Mouse (Mus musculus) retina, postnatal 7 days (tissue): Measurements from ENCODE around the gene Unk.
A peak's percentile ranks its signal among the peaks of the same experiment; 100 is the strongest.

Experiments
- DNase-seq: peaks from one replicate; pipeline ENCODE4 v3.0.0-alpha.2; 2012; ENCODE audit warnings: low read depth, low spot score

Gene Unk

GRCm38 (mm10) chr11:116030088-116030897 is at the start of gene Unk:
Gene Unk, plus strand, starts transcription at chr11:116030322.
- DNase-seq, result peak; percentile 97

- no peak for DNase-seq
Observed at GRCm38 (mm10) chr11:115982472-115982871, 47.6 kb upstream of the Unk start.

- DNase-seq, result no peak
Observed at GRCm38 (mm10) chr11:115983291-115983690, 46.8 kb upstream of the Unk start.

GRCm38 (mm10) chr11:115989686-115990085 is 40.4 kb upstream of the Unk start:
- DNase-seq, result no peak

GRCm38 (mm10) chr11:115992098-115992497 is 38.0 kb upstream of the Unk start:
- DNase-seq, result no peak

GRCm38 (mm10) chr11:115995256-115995655 is 34.9 kb upstream of the Unk start:
- no peak for DNase-seq

GRCm38 (mm10) chr11:115997047-115997446 is 33.1 kb upstream of the Unk start:
- DNase-seq, result no peak

GRCm38 (mm10) chr11:115997662-115998061 is 32.5 kb upstream of the Unk start:
- no peak for DNase-seq

GRCm38 (mm10) chr11:115999027-115999426 is 31.1 kb upstream of the Unk start:
- DNase-seq, result no peak

- DNase-seq, result no peak
Observed at GRCm38 (mm10) chr11:115999538-116000143, 30.5 kb upstream of the Unk start.

- no peak for DNase-seq
Observed at GRCm38 (mm10) chr11:116000607-116001006, 29.5 kb upstream of the Unk start.

- no peak for DNase-seq
Observed at GRCm38 (mm10) chr11:116001725-116002124, 28.4 kb upstream of the Unk start.

- DNase-seq, result no peak
Observed at GRCm38 (mm10) chr11:116002894-116003293, 27.2 kb upstream of the Unk start.

- DNase-seq, result no peak
Observed at GRCm38 (mm10) chr11:116004186-116004823, 25.8 kb upstream of the Unk start.

- DNase-seq, result no peak
Observed at GRCm38 (mm10) chr11:116004840-116005700, 25.1 kb upstream of the Unk start.

- no peak for DNase-seq
Observed at GRCm38 (mm10) chr11:116005701-116006419, 24.3 kb upstream of the Unk start.

- DNase-seq, result no peak
Observed at GRCm38 (mm10) chr11:116007095-116007850, 22.8 kb upstream of the Unk start.

GRCm38 (mm10) chr11:116008411-116008810 is 21.7 kb upstream of the Unk start:
- DNase-seq, result no peak

- no peak for DNase-seq
Observed at GRCm38 (mm10) chr11:116008832-116009375, 21.2 kb upstream of the Unk start.

- no peak for DNase-seq
Observed at GRCm38 (mm10) chr11:116009661-116010060, 20.5 kb upstream of the Unk start.
